Mouse (Mus musculus): ENCODE measurements around the gene Tcirg1.

The Tcirg1 gene

DNA sequence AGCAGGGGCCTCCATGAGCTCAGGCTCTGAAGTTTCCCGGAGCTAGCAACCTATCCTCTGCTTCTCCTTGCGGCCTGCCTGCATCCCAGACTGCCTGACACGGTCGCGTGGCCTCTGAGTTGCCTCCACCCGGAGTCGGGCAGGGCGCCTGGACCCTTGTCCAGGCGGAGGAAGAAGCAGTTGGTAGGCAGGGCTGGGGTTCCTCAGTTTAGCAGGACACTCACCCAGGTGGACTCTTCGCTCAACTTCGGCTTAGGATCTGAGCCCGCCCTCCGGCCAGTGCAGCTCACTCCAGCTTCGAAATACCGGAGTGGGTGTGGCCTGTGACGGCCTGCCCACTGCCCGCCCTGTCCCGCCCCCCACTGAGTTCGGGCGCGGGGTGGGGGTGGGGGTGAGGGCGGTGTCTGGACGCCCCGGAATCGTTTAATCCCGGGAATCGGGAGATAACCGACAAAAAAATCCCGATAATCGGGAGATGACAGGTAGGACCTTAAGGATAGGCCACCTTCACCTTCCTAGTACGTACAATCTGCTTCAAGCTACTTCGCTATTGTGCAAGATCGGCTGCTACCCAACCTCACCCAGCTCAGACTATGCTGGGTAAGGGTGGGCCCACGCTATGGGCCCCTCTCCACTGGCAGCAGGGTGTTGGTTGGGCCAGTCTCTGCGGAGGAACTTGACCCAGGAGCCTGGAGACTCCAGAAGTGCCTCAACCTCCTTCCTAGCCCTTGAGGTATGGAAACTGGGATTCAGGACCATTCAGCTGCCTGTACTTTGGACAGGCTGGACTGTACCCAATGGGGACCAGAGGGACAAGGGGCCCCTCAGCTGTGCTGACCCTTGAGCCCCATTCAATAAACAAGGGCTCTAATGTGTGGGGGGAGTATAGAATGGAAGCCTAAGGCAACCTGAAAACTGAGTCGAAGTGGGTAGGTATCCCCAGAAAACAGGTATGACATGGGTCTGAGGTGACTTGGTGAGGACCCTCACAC is at the start of gene Tcirg1:
Gene Tcirg1 (minus strand): TSS at position 339 of the 992 bp plus-strand sequence.
- DNase-seq = peak; percentile 77

DNA sequence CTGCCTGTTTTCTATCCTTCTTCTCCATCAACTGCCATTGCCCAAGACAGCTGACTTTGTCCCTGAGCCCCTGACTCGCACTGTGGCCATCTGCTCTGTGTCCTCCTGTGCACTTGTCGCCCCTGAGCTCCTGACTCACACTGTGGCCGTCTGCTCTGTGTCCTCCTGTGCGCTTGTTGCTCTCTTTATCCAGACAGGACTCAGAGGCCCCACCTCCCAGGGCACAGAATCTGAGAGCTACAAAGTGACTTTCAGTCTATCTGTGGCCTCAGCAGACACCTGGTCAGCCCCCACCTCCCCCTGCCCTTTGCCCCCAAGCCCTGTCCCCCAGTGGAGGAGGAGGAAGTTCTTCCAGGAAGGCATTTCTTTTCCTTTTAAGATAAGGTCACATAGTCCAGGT is 48.9 kb upstream of the Tcirg1 start:
- DNase-seq = no peak

- no peak for DNase-seq
These were observed 48.1 kb upstream of the Tcirg1 start for GRCm38 (mm10) chr19:3955033-3955432.

GRCm38 (mm10) chr19:3952099-3952498 is 45.2 kb upstream of the Tcirg1 start:
- no peak for DNase-seq

DNA sequence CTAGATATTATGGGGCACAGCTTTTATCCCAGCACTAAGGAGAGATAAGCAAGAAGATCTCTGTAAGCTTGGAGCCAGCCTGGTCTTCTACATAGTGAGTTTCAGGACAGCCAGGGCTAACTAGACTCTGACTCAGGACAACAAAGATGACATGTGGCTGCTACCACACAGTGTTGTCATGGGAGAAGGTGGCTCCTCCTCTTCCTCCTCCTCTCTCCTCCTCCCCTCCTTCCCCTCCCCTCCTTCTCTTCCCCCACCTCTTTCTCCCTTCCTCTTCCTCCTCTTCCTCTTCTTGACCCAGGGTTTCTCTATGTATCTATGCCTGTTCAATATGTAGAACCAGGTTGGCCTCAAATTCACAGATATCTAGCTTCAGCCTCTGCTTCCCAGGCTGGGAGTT is 44.5 kb upstream of the Tcirg1 start:
- DNase-seq = no peak

GRCm38 (mm10) chr19:3950331-3950730 is 43.4 kb upstream of the Tcirg1 start:
- DNase-seq = no peak

- DNase-seq = no peak
These were observed 41.6 kb upstream of the Tcirg1 start for GRCm38 (mm10) chr19:3948546-3948945.

GRCm38 (mm10) chr19:3947813-3948212 is 40.9 kb upstream of the Tcirg1 start:
- no peak for DNase-seq

- peak; percentile 83 for DNase-seq
These were observed 39.8 kb upstream of the Tcirg1 start for GRCm38 (mm10) chr19:3946715-3947114.

GRCm38 (mm10) chr19:3945872-3946564 is 39.1 kb upstream of the Tcirg1 start:
- DNase-seq = peak; percentile 89

DNA sequence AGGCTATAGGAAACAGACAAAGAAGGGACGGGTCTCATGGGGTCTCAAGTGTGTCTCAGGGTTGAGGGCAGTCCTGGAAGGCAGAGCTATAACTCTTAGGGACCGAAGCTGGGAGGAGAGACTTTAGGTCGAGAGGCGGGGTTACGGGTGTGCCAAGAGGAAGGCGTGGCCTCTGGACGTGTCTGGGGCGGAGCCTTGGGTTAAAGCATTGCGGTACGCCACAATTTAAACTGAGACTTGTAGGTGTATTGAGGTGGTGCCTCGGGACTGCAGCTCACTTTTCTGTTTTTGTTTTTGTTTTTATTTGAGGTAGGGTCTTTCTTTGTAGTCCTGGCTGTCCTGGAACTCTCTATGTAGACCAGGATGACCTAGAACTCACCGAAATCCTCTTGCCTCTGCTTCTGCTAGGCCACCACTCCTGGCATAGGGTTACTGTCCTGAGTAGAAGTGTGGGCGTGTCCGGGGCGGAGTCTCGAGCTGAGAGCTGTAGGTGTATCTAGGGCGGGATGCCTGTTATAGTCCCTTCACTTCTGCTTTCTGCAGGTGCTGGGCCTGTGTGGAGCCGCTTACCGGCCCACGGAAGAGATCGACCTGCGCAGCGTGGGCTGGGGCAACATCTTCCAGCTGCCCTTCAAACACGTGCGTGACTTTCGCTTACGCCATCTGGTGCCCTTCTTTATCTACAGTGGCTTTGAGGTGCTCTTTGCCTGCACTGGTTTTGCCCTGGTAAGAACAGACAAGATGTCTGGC is 36.2 kb upstream of the Tcirg1 start:
- DNase-seq = peak; percentile 81

DNA sequence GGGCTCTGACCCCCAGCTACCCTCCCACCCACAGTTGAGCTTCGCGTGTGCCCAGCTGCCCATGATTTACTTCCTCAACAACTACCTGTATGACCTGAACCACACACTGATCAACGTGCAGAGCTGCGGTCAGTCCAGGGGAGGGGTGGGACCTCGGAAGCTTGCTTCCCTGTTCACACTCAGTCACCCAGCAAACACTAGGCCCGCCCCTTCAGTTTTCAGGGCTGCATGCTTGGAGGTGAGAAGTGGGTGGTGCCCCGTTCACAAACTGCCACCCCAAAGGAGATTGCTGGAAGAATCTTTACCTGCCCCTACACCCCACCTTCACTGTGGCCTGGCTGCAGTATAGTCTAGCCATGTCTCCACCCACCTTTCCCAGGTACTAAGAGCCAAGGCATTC is 35.4 kb upstream of the Tcirg1 start:
- no peak for DNase-seq

DNA sequence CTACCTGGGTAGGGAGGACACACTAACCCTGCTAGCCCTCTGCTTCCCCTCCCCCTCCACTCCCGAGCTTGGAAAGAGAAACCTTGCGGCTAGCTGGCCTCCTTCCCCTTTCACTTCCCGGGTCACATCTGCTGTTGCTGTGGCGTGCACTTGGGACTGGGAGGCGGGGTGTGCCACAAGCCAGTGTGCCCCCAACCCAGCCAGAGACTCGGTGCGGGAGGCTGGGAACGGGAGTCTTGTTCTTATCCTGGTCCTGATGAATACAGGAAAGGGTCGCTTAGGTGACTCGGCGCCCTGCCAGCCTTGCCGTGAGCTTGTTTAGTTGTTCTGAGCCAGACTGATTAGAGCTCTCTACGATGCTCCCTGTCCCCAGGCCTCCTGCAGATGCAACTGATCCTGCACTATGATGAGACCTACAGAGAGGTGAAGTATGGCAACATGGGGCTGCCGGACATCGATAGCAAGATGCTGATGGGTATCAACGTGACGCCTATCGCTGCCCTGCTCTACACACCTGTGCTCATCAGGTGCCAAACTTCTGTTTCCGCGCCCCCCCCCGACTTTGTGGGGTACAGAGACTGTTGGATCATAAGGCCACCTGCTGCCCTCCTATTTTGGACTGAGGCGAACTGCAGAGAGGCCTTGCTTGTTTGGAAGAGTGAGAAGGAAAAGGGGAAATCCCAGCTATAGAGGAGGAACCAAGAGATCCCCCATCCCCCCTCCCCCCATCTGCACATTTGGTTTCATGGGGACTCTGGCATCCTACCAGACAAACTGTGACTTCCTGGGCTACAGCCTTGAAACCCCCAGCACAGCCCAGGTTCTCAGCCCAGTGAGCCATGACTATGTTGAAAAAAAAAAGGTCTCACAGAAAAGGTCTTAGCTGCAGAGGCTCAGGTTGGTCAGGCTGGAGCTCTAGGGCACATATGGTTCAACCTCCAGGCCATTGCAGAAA is 29.2 kb upstream of the Tcirg1 start:
- peak; percentile 67 for DNase-seq

DNA sequence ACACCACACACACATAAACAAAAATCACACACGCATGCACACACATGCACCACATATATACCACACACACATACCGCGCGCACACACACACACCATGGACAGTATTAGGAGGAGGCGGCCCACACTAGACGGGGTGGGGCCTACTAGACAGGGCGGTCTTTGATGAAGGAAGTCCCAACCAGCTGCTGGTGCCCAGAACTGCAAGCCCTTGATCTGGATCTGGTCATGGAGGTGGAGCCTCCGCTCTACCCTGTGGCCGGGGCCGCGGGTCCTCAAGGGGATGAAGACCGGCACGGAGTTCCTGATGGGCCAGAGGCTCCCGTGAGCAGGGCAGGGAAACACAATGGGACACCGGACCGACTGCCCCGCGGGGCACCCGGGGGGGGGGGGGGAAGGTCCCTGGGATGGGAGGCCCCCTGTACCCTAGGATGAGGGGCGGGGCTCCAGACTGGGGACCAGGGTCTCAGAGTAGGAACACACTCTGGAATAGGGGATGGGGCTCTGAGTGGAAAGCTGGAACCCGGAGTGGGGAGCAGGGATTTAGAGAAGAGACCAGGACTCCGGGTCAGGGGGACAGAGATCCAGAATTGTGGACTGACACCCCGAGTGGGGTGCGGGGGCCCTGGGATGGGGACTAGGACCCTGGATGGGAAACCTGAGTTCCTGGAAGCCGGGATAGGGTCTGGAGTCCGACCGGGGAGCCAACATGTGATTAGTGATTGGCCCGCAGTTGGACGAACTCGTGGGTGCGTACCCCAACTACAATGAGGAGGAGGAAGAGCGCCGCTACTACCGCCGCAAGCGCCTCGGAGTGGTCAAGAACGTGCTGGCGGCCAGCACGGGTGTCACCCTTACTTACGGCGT is 28.3 kb upstream of the Tcirg1 start, which contains the start of gene Unc93b1:
Gene Unc93b1 (plus strand): TSS at position 155 of the 864 bp plus-strand sequence.
- peak; percentile 36 for DNase-seq

GRCm38 (mm10) chr19:3931716-3932115 is 24.8 kb upstream of the Tcirg1 start:
- DNase-seq = no peak

GRCm38 (mm10) chr19:3930262-3931057 is 23.5 kb upstream of the Tcirg1 start:
- DNase-seq = peak; percentile 62

- peak; percentile 49 for DNase-seq
These were observed 22.4 kb upstream of the Tcirg1 start, which contains the start of gene Aldh3b1 for GRCm38 (mm10) chr19:3929211-3929941. Aldh3b1 (minus strand) TSS chr19:3929808.

- no peak for DNase-seq
These were observed 21.8 kb upstream of the Tcirg1 start for GRCm38 (mm10) chr19:3928779-3929178.

DNA sequence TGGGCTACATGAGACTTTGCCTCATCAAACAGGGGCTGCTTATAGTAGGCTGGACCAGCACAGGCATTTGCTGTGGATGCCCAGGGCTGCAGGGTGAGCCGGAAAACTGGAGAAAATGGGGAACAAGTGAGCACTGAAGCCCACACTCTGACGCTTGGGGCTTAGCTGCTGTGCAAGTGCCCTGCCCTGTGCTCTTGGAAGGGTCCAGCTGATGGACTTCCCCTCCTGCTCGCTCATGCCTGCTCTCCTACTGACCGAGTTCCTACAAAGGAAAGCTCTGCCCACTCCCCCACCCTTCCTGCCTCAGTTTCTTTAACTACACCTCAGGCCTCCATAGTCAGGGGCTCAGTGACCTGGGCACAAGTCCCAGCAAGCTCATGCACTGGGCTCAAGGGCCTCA is 21.1 kb upstream of the Tcirg1 start:
- no peak for DNase-seq
